Mouse (Mus musculus): ENCODE measurements at regions not wholly inside any gene's neighbourhood (a gene's known extent, or its start where the extent isn't known, plus 50 kb on each side); places are given as distances from the start of the nearest gene placed in this dataset.
A peak's percentile ranks its signal among the peaks of the same experiment; 100 is the strongest.

DNA sequence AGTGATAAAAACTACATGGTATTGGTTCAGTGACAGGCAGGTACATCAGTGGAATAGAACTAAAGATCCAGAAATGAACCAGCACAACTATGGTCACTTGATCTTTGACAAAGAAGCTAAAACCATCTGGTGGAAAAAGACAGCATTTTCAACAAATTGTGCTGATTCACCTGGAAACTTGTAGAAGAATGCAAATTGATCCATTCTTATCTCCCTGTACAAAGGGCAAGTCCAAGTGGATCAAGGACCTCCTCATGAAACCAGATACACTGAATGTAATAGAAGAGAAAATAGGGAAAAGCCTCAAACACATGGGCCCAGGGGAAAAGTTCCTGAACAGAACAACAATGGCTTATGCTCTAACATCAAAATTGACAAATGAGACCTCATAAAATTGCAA lies 194.8 kb upstream of the Mgat4c start:
- intact Hi-C loops (cut with DNase I) = no loop called here
- no peak for DNase-seq (ENCODE audit: low spot score in 2 of 2)

DNA sequence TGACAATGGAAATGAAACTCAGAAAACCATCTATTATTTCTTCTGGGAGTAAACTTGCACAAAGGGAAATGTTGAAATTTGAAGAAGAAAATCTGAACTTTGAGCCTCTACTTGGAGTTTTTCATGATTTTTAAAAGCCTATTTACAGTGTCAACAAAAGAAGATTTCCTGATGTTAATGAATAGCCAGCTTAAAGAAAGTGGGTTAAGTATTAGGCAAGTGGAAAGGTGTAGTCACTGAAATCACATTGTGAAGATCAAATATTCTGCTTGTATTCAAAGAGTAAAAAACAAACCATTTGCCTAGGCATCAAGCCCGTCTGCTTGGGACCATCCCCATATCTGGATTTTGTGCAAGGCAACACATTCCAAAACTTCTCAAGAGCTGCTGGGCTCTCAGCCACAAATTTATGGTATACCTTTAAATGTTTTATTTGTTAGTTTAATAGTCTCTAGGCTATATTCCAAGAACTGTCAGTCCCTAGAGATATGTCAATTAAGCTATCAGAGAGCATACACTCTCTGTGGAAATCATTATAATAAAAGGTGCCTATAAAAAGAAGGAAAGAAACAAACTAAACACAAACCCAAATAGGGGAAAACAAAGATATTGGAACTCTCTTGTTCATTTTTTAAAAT lies 190.8 kb upstream of the Mgat4c start:
- no peak for DNase-seq (ENCODE audit: low spot score in 2 of 2)
- intact Hi-C loops (cut with DNase I) = no loop called here

GRCm38 (mm10) chr10:101515087-101515486 lies 166.2 kb upstream of the Mgat4c start:
- intact Hi-C loops (cut with DNase I) = no loop called here
- DNase-seq (ENCODE audit: low spot score in 2 of 2) = no peak

DNA sequence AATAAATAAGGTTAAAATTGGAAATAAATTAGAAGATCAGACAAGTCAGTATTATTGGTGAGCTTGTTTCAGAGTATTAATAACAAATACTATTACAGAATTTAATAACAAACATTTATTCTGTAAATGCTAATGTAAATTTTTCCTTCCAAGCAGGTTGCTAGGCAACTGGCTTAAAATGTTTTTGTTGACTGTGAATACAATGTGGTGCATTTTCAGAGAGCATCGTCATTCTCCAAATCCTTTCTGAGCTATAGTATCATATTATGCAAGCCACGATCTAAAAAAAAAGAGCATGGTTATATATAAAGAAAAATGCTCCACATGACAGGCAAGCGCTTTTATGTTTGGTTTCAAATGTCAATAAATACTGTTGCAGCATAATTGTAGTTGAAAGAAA lies 164.4 kb upstream of the Mgat4c start:
- intact Hi-C loops (cut with DNase I) = no loop called here
- DNase-seq (ENCODE audit: low spot score in 2 of 2) = peak; percentile 4 to 42

DNA sequence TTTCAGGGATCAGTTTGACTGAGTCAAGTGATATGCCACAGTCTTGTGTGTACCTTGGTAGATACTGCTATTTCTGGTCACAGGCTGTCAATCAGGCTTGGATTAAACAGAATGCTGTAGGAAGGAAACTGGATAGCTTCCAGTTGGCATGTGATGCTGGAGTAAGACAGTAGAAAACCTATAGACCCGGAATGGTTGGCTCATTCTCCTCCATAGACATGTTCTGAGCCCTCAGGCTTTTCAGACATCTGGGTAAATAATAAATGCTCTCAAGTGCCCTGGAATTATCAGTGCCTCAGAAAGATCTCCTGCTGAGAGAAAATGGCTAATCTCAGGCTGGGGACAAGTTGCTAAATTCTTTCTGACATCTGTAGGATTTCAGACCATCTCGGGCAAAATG lies 149.0 kb upstream of the Mgat4c start:
- DNase-seq (ENCODE audit: low spot score in 2 of 2) = peak in 1 of 2 experiments; percentile 5
- intact Hi-C loops (cut with DNase I) = no loop called here

DNA sequence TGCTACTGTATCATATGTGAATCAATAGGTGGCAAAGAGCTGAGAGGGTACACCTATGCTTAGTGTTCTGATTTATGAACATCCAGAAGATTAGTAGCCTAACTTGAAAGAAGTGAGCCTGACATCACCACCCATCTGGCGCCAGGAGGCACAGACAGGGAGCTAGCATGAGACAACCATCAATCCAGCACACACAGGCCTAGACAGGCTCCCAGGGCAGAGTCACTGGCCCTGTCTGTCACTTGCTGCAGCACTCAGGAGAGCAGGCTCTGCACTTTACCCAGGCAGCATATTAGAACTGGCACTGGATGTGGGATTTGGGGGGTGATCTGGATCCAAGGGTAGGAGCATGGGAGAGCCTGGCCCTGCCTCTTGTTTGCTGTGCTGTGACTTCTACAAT lies 137.1 kb upstream of the Mgat4c start:
- intact Hi-C loops (cut with DNase I) = no loop called here
- no peak for DNase-seq (ENCODE audit: low spot score in 2 of 2)

GRCm38 (mm10) chr10:101550645-101551044 lies 130.6 kb upstream of the Mgat4c start:
- no peak for DNase-seq (ENCODE audit: low spot score in 2 of 2)
- intact Hi-C loops (cut with DNase I) = no loop called here

Data from left cerebral cortex, postnatal 14 days (tissue).